Mouse (Mus musculus): ENCODE data around the gene Slc13a3.

GRCm38 (mm10) chr2:165419670-165420111 is 53.3 kb downstream of the Slc13a3 start:
- TF ChIP-seq POLR2A (IDR thresholded peaks at IDR 0.05; ENCODE audit: borderline replicate concordance, control insufficient read depth, low read depth, low read length): no peak
- no peak for TF ChIP-seq CTCF (IDR thresholded peaks at IDR 0.05; ENCODE audit: control insufficient read depth, insufficient read depth, low read length)
